Mouse (Mus musculus) hindbrain, embryonic 16.5 days (tissue): ENCODE measurements around the gene Nucb1. TPM values are rescaled to one million over a fixed set of nuclear protein-coding genes. Genes with fewer than 3 reads are reported as not detected.

Experiments used
- ATAC-seq: fragments of 200-750 bp; cut with Nextera tagmentation; 2 replicates; pipeline ENCODE4 v1.8.0; 2017; ENCODE audit warnings: moderate TSS enrichment, moderate library complexity
- H3K27ac ChIP-seq: fragments of 300-500 bp; sonication (generic); 2 replicates; pipeline ENCODE4 v1.5.1; 2014; ENCODE audit warnings: low read depth, mild to moderate bottlenecking, control low read depth, low read length, moderate library complexity
- H3K27me3 ChIP-seq: fragments of 300-500 bp; sonication (generic); replicated peaks from 2 replicates; pipeline ENCODE4 v1.6.1; 2014; ENCODE audit warnings: low read length; ENCODE audit not compliant: control insufficient read depth, insufficient read depth
- H3K36me3 ChIP-seq: fragments of 300-500 bp; sonication (generic); 2 replicates; pipeline ENCODE4 v1.6.1; 2014; ENCODE audit warnings: mild to moderate bottlenecking, low read length, moderate library complexity, mixed read lengths; ENCODE audit not compliant: control insufficient read depth, insufficient read depth
- H3K4me1 ChIP-seq: fragments of 300-500 bp; sonication (generic); 2 replicates; pipeline ENCODE4 v1.6.1; 2014; ENCODE audit warnings: low read depth, low read length; ENCODE audit not compliant: control insufficient read depth, insufficient read depth
- H3K4me2 ChIP-seq: fragments of 300-500 bp; sonication (generic); 2 replicates; pipeline ENCODE4 v1.6.1; 2014; ENCODE audit warnings: mild to moderate bottlenecking, low read length, control low read depth, moderate library complexity
- H3K4me3 ChIP-seq: fragments of 300-500 bp; sonication (generic); 2 replicates; pipeline ENCODE4 v1.5.1; 2014; ENCODE audit warnings: mild to moderate bottlenecking, low read length, control low read depth, moderate library complexity
- H3K9ac ChIP-seq: fragments of 300-500 bp; sonication (generic); 2 replicates; pipeline ENCODE4 v1.6.1; 2014; ENCODE audit warnings: low read depth, mild to moderate bottlenecking, control low read depth, low read length, moderate library complexity
- H3K9me3 ChIP-seq: fragments of 300-500 bp; sonication (generic); 2 replicates; pipeline ENCODE4 v1.6.1; 2014; ENCODE audit warnings: mild to moderate bottlenecking, low read length, moderate library complexity; ENCODE audit not compliant: control insufficient read depth
- WGBS: fragments of 180-500 bp; shearing (Covaris S2); extraction: QIAGEN DNeasy Blood & Tissue Kit; methylation state at CpG from one replicate; pipeline ENCODE4 v1.1.7; 2014; 5-methylcytosine and 5-hydroxymethylcytosine counted together
- polyA plus RNA-seq: library from polyadenylated mRNA; unstranded; fragments of >200 nt; fragmentation: Nextera tagmentation; extraction: Ambion mirVana; gene quantifications from 2 replicates; pipeline ENCODE4 v1.2.1, GENCODE M21; 2015

Gene Nucb1
- polyA plus RNA-seq, 1 experiment from 2014 or later = 141 TPM

DNA sequence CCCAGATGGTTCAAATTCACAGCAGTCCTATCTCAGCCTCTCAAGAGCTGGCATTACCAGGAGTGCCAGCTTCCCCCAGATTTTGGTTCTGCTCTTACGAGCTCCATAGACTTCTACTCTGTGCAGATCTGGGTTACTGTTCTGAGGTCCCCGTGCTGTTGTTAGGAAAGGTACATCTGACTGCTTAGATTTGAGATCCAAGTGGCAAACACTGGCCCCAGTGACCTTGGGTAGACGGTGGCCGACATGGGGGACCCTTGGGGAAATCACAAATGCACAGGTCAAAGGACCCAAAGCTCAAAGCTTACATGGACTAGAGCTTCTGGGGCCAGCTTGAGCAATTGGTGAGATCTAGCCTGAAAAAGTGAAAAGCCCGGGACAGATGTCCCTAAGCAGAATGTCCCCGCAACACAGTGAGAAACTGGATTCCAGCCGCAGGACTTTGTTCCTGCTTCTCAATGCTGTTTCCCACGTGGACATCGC is 53.4 kb downstream of the Nucb1 start:
- no peaks in the 10 kb centered on the region for H3K9me3 ChIP-seq
- H3K36me3 ChIP-seq = peaks cover 16% of the 10 kb centered on the region

GRCm38 (mm10) chr7:45455932-45456696 is 54.1 kb downstream of the Nucb1 start:
- no peak for ATAC-seq
- peaks cover 15% of the 10 kb centered on the region for H3K36me3 ChIP-seq

More for the DNA sequence above, 53.4 kb downstream of the Nucb1 start:
- Histone ChIP-seq H3K9ac (peak overlapping the region; percentile 25), H3K4me2 (peak overlapping the region; percentile 90), H3K27me3 (no peaks in the 10 kb centered on the region), H3K4me3 (peak overlapping the region; percentile 60; the same call in 1 of the 2 replicates), H3K4me1 (peaks cover 33% of the 10 kb centered on the region), H3K27ac (peak overlapping the region; percentile 40; the same call in 1 of the 2 replicates)
- 51% methylated on average over 9 of the region's 9 CpGs for WGBS
- no peak for ATAC-seq

GRCm38 (mm10) chr7:45454971-45455370 is 55.2 kb downstream of the Nucb1 start:
- no peak overlapping the region for H3K4me2 ChIP-seq
- no peak for ATAC-seq
- H3K27ac ChIP-seq = no peak overlapping the region
- peaks cover 15% of the 10 kb centered on the region for H3K36me3 ChIP-seq
- H3K4me1 ChIP-seq = peaks cover 22% of the 10 kb centered on the region
- H3K9me3 ChIP-seq = no peaks in the 10 kb centered on the region
- 88% methylated on average over 15 of the region's 15 CpGs for WGBS
- no peak overlapping the region for H3K4me3 ChIP-seq
- no peaks in the 10 kb centered on the region for H3K27me3 ChIP-seq
- no peak overlapping the region for H3K9ac ChIP-seq

More at GRCm38 (mm10) chr7:45455932-45456696, 54.1 kb downstream of the Nucb1 start:
- WGBS = 78% methylated on average over 13 of the region's 13 CpGs
- H3K4me2 ChIP-seq = no peak overlapping the region
- no peaks in the 10 kb centered on the region for H3K9me3 ChIP-seq
- H3K9ac ChIP-seq = no peak overlapping the region; the same call in 1 of the 2 replicates
- H3K27me3 ChIP-seq = no peaks in the 10 kb centered on the region
- no peak overlapping the region for H3K27ac ChIP-seq
- peaks cover 33% of the 10 kb centered on the region for H3K4me1 ChIP-seq
- no peak overlapping the region for H3K4me3 ChIP-seq

DNA sequence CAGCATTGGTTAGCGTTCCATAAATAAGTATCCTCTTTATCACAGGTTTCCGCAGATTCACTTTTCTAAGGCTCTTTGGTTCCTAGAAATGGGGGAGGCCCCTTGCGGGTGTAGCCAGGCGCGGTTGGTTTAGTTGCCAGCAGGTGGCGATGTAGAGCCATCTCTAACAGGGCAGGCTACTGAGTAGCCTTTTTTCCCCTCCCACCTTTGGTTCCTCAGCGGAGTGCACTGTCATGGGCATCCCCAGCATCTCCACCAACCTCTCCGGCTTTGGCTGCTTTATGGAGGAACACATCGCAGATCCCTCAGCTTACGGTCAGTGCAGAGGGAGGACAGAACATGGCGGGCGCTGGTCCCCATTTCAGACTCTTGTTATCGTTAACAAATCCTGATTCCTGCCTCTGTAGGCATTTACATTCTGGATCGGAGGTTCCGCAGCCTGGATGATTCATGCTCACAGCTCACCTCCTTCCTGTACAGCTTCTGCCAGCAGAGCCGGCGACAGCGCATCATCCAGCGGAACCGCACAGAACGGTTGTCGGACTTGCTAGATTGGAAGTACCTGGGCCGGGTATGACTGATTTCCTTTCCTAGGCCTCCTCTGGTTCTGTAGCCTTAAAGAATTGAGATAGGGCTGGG is 58.7 kb downstream of the Nucb1 start:
- Histone ChIP-seq H3K4me3 (no peak overlapping the region), H3K36me3 (peaks cover 15% of the 10 kb centered on the region), H3K9me3 (no peaks in the 10 kb centered on the region), H3K27ac (no peak overlapping the region), H3K4me1 (peaks cover 4% of the 10 kb centered on the region), H3K9ac (peak overlapping the region; percentile 20; the same call in 1 of the 2 replicates), H3K4me2 (no peak overlapping the region), H3K27me3 (no peaks in the 10 kb centered on the region)
- peak; percentile 72 for ATAC-seq
- 55% methylated on average over 23 of the region's 23 CpGs for WGBS

GRCm38 (mm10) chr7:45449974-45450373 is 60.2 kb downstream of the Nucb1 start:
- Histone ChIP-seq H3K4me3 (no peak overlapping the region), H3K4me1 (no peaks in the 10 kb centered on the region), H3K36me3 (peaks cover 14% of the 10 kb centered on the region), H3K27ac (no peak overlapping the region), H3K9me3 (no peaks in the 10 kb centered on the region), H3K4me2 (no peak overlapping the region), H3K27me3 (no peaks in the 10 kb centered on the region), H3K9ac (no peak overlapping the region)
- WGBS = 100% methylated on average over 1 of the region's 1 CpGs
- no peak for ATAC-seq

GRCm38 (mm10) chr7:45447325-45447990 is 62.7 kb downstream of the Nucb1 start:
- H3K4me1 ChIP-seq = no peaks in the 10 kb centered on the region
- H3K4me2 ChIP-seq = no peak overlapping the region
- H3K27me3 ChIP-seq = no peaks in the 10 kb centered on the region
- H3K36me3 ChIP-seq = peaks cover 17% of the 10 kb centered on the region
- no peak overlapping the region for H3K27ac ChIP-seq
- no peak overlapping the region for H3K9ac ChIP-seq
- ATAC-seq = no peak
- H3K9me3 ChIP-seq = no peaks in the 10 kb centered on the region
- no peak overlapping the region for H3K4me3 ChIP-seq
- 46% methylated on average over 11 of the region's 11 CpGs for WGBS

GRCm38 (mm10) chr7:45446589-45446988 is 63.6 kb downstream of the Nucb1 start:
- Histone ChIP-seq H3K4me2 (no peak overlapping the region), H3K27ac (no peak overlapping the region), H3K27me3 (no peaks in the 10 kb centered on the region), H3K9me3 (no peaks in the 10 kb centered on the region), H3K9ac (no peak overlapping the region), H3K4me3 (no peak overlapping the region), H3K36me3 (peaks cover 16% of the 10 kb centered on the region), H3K4me1 (no peaks in the 10 kb centered on the region)
- ATAC-seq = no peak

GRCm38 (mm10) chr7:45443526-45444420 is 66.4 kb downstream of the Nucb1 start:
- Histone ChIP-seq H3K9ac (no peak overlapping the region), H3K27me3 (no peaks in the 10 kb centered on the region), H3K36me3 (peaks cover 27% of the 10 kb centered on the region), H3K27ac (no peak overlapping the region), H3K4me3 (no peak overlapping the region), H3K4me1 (no peaks in the 10 kb centered on the region), H3K4me2 (no peak overlapping the region), H3K9me3 (no peaks in the 10 kb centered on the region)
- no peak for ATAC-seq
- 91% methylated on average over 22 of the region's 22 CpGs for WGBS
